Mouse (Mus musculus) cortical plate, adult 2 months (tissue): ENCODE measurements around the gene Tcf19.

ENCODE experiments used
- CTCF ChIP-seq: fragments of 200-500 bp; IDR thresholded peaks from 2 replicates; pipeline ENCODE4 v1.5.1; 2011; ENCODE audit warnings: mild to moderate bottlenecking, control low read depth, low read length; ENCODE audit not compliant: insufficient read depth; ENCODE audit errors: extremely low read depth
- POLR2A ChIP-seq: fragments of 200-500 bp; IDR thresholded peaks from 2 replicates; pipeline ENCODE4 v1.6.1; 2011; ENCODE audit warnings: mild to moderate bottlenecking, low read length, control low read depth; ENCODE audit not compliant: insufficient read depth; ENCODE audit errors: extremely low read depth

- TF ChIP-seq POLR2A = no peak
- TF ChIP-seq CTCF = no peak
Measured at GRCm38 (mm10) chr17:35543412-35543861, 26.8 kb upstream of the Tcf19 start.
